Mouse (Mus musculus): ENCODE results near the gene Dvl1. TPM values are rescaled to one million over a fixed set of nuclear protein-coding genes. Genes with fewer than 3 reads are reported as not detected.

Gene Dvl1
- polyA plus RNA-seq, 1 experiment from 2014 or later, result 10.9 TPM

DNA sequence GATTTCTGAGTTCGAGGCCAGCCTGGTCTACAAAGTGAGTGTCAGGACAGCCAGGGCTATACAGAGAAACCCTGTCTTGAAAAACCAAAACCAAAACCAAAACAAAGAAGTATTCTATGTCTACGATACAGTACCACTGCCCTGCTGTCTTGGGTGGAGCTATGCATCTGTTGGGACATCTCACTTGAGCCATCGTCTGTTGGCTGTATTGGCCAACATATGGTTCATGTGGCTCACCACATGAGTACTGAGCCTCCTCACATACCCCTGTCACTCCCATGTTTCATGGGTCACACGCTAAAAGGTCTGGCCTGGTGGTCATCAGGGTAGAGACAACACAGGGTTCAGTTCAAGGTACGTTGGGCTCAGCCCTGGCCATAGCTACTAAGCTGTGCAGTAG, 39.1 kb downstream of the Dvl1 start:
- H3K36me3 ChIP-seq (ENCODE audit: control insufficient read depth, insufficient read depth, low read length), result peaks cover 58% of the 10 kb centered on the region
- no peak overlapping the region for H3K9ac ChIP-seq (ENCODE audit: low read length)
- no peaks in the 10 kb centered on the region for H3K27me3 ChIP-seq (ENCODE audit: control insufficient read depth, insufficient read depth, low read length)
- no peak overlapping the region for H3K27ac ChIP-seq (replicated peaks in 1 of 2; ENCODE audit: control insufficient read depth in 1 of 2, insufficient read depth in 1 of 2, low read depth in 2 of 2, low read length in 2 of 2)
- ATAC-seq (ENCODE audit: insufficient number of reproducible peaks, insufficient read depth, low FRiP score, low read depth), result no peak
- no peak overlapping the region for H3K4me3 ChIP-seq (ENCODE audit: control insufficient read depth in 1 of 2, insufficient read depth in 1 of 2, low read depth in 1 of 2, low read length in 2 of 2)
- H3K4me2 ChIP-seq (ENCODE audit: low read length), result no peak overlapping the region
- peaks cover 7 to 15% of the 10 kb centered on the region in 2 experiments for H3K4me1 ChIP-seq (ENCODE audit: control insufficient read depth in 2 of 2, insufficient read depth in 2 of 2, low read length in 2 of 2)
- H3K9me3 ChIP-seq (ENCODE audit: control insufficient read depth, low read length), result no peaks in the 10 kb centered on the region
- WGBS, result 86% methylated on average over 5 of the region's 5 CpGs

DNA sequence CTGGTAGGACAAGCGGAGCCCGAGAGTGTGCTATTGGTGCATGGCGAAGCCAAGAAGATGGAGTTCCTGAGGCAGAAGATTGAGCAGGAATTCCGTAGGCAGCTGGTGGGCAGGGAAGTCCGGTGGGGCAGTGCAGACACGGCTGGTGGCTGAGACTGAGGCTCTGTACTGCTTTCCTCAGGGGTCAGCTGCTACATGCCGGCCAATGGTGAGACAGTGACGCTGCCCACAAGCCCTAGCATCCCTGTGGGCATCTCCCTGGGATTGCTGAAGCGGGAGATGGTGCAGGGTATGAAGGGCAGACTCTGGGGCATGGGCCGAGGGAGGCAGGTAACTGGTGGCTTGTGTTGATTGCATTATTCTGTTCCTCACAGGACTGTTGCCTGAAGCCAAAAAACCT, 40.5 kb downstream of the Dvl1 start:
- Histone ChIP-seq H3K4me3 (ENCODE audit: control insufficient read depth in 1 of 2, insufficient read depth in 1 of 2, low read depth in 1 of 2, low read length in 2 of 2) (no peak overlapping the region), H3K4me1 (ENCODE audit: control insufficient read depth in 2 of 2, insufficient read depth in 2 of 2, low read length in 2 of 2) (peaks cover 7 to 16% of the 10 kb centered on the region in 2 experiments), H3K36me3 (ENCODE audit: control insufficient read depth, insufficient read depth, low read length) (peaks cover 58% of the 10 kb centered on the region), H3K4me2 (ENCODE audit: low read length) (no peak overlapping the region), H3K27me3 (ENCODE audit: control insufficient read depth, insufficient read depth, low read length) (no peaks in the 10 kb centered on the region), H3K27ac (replicated peaks in 1 of 2; ENCODE audit: control insufficient read depth in 1 of 2, insufficient read depth in 1 of 2, low read depth in 2 of 2, low read length in 2 of 2) (no peak overlapping the region), H3K9me3 (ENCODE audit: control insufficient read depth, low read length) (no peaks in the 10 kb centered on the region), H3K9ac (ENCODE audit: low read length) (no peak overlapping the region)
- WGBS, result 89% methylated on average over 10 of the region's 10 CpGs
- ATAC-seq (ENCODE audit: insufficient number of reproducible peaks, insufficient read depth, low FRiP score, low read depth), result no peak

GRCm38 (mm10) chr4:155888181-155888580, 41.0 kb downstream of the Dvl1 start:
- WGBS, result 92% methylated on average over 9 of the region's 9 CpGs
- H3K27ac ChIP-seq (replicated peaks in 1 of 2; ENCODE audit: control insufficient read depth in 1 of 2, insufficient read depth in 1 of 2, low read depth in 2 of 2, low read length in 2 of 2), result no peak overlapping the region
- no peak for ATAC-seq (ENCODE audit: insufficient number of reproducible peaks, insufficient read depth, low FRiP score, low read depth)
- H3K9me3 ChIP-seq (ENCODE audit: control insufficient read depth, low read length), result no peaks in the 10 kb centered on the region
- peaks cover 9 to 21% of the 10 kb centered on the region in 2 experiments for H3K4me1 ChIP-seq (ENCODE audit: control insufficient read depth in 2 of 2, insufficient read depth in 2 of 2, low read length in 2 of 2)
- no peaks in the 10 kb centered on the region for H3K27me3 ChIP-seq (ENCODE audit: control insufficient read depth, insufficient read depth, low read length)
- no peak overlapping the region for H3K4me3 ChIP-seq (ENCODE audit: control insufficient read depth in 1 of 2, insufficient read depth in 1 of 2, low read depth in 1 of 2, low read length in 2 of 2)
- H3K4me2 ChIP-seq (ENCODE audit: low read length), result no peak overlapping the region
- no peak overlapping the region for H3K9ac ChIP-seq (ENCODE audit: low read length)
- H3K36me3 ChIP-seq (ENCODE audit: control insufficient read depth, insufficient read depth, low read length), result peaks cover 58% of the 10 kb centered on the region

- Histone ChIP-seq H3K9ac (ENCODE audit: low read length) (no peak overlapping the region), H3K27ac (replicated peaks in 1 of 2; ENCODE audit: control insufficient read depth in 1 of 2, insufficient read depth in 1 of 2, low read depth in 2 of 2, low read length in 2 of 2) (no peak overlapping the region), H3K4me1 (ENCODE audit: control insufficient read depth in 2 of 2, insufficient read depth in 2 of 2, low read length in 2 of 2) (peaks cover 12 to 28% of the 10 kb centered on the region in 2 experiments), H3K4me2 (ENCODE audit: low read length) (no peak overlapping the region), H3K9me3 (ENCODE audit: control insufficient read depth, low read length) (no peaks in the 10 kb centered on the region), H3K4me3 (ENCODE audit: control insufficient read depth in 1 of 2, insufficient read depth in 1 of 2, low read depth in 1 of 2, low read length in 2 of 2) (no peak overlapping the region), H3K27me3 (ENCODE audit: control insufficient read depth, insufficient read depth, low read length) (no peaks in the 10 kb centered on the region), H3K36me3 (ENCODE audit: control insufficient read depth, insufficient read depth, low read length) (peaks cover 53% of the 10 kb centered on the region)
- no peak for ATAC-seq (ENCODE audit: insufficient number of reproducible peaks, insufficient read depth, low FRiP score, low read depth)
- WGBS, result 79% methylated on average over 5 of the region's 5 CpGs
Observed at GRCm38 (mm10) chr4:155889316-155889715, 42.1 kb downstream of the Dvl1 start.

DNA sequence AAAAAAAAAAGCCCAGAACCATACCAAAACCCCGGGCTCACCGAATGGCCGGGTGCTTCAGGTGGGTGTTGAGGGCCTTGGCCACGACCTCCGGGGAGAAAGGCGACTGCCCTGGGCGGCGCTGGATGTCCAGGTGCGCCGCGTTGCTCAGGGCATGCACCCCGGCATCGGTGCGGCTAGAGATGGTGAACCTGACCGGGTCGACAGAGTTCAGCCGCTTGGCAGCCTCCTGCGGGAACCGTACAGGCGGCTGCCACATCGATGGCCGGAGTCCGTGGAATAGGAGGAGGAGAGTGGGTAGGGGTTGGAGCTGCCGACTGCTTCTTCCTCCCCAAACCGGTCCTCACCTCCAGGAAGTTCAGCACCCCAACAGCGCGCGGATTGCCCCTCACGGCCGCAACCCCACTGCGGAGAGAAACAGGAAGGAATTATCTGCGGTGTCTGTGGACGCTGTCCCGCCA, 43.8 kb downstream of the Dvl1 start:
- WGBS, result under 1% methylated on average over 34 of the region's 34 CpGs
- Histone ChIP-seq H3K27ac (replicated peaks in 1 of 2; ENCODE audit: control insufficient read depth in 1 of 2, insufficient read depth in 1 of 2, low read depth in 2 of 2, low read length in 2 of 2) (no peak overlapping the region), H3K27me3 (ENCODE audit: control insufficient read depth, insufficient read depth, low read length) (no peaks in the 10 kb centered on the region), H3K9ac (ENCODE audit: low read length) (peak overlapping the region; percentile 90), H3K4me1 (ENCODE audit: control insufficient read depth in 2 of 2, insufficient read depth in 2 of 2, low read length in 2 of 2) (peaks cover 20 to 40% of the 10 kb centered on the region in 2 experiments), H3K4me2 (ENCODE audit: low read length) (peak overlapping the region; percentile 99), H3K4me3 (ENCODE audit: control insufficient read depth in 1 of 2, insufficient read depth in 1 of 2, low read depth in 1 of 2, low read length in 2 of 2) (peak overlapping the region; percentile 72 to 91), H3K36me3 (ENCODE audit: control insufficient read depth, insufficient read depth, low read length) (peaks cover 41% of the 10 kb centered on the region), H3K9me3 (ENCODE audit: control insufficient read depth, low read length) (no peaks in the 10 kb centered on the region)
- ATAC-seq (ENCODE audit: insufficient number of reproducible peaks, insufficient read depth, low FRiP score, low read depth), result no peak

DNA sequence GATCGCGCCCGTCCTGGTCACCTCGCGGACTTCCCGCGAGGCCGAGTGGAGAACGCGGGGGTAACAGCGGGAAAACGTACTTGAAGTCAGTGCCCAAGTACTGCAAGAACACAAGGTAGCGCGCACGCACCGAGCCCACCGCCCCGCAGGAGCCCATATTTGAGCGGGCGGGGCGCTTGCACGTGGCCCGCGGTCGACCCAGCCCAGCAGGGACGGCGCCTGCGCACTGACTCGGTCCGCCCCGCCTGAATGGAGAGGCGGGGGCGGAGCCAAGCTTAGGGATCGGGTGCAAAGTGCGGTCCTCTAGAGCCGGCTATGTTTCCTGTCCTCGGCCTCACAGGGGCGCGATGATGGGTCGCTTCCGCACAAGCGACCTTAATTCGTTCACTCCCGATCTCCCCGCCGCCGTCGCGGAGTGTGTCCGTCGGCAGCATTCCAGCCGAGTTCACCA, 44.4 kb downstream of the Dvl1 start, which contains the start of the genes Pusl1 and Acap3:
TSS of gene Pusl1 (minus strand) at position 231 of the 451 bp plus-strand sequence.
TSS of gene Acap3 (plus strand) at position 272 of the 451 bp plus-strand sequence.
- under 1% methylated on average over 52 of the region's 52 CpGs for WGBS
- Histone ChIP-seq H3K4me2 (ENCODE audit: low read length) (peak within 1 kb of the TSS; percentile 99), H3K9ac (ENCODE audit: low read length) (peak within 1 kb of the TSS; percentile 90), H3K9me3 (ENCODE audit: control insufficient read depth, low read length) (no peaks in the 10 kb centered on the region), H3K27ac (replicated peaks in 1 of 2; ENCODE audit: control insufficient read depth in 1 of 2, insufficient read depth in 1 of 2, low read depth in 2 of 2, low read length in 2 of 2) (peak within 1 kb of the TSS; percentile 94 to 99), H3K27me3 (ENCODE audit: control insufficient read depth, insufficient read depth, low read length) (no peaks in the 10 kb centered on the region), H3K4me3 (ENCODE audit: control insufficient read depth in 1 of 2, insufficient read depth in 1 of 2, low read depth in 1 of 2, low read length in 2 of 2) (peak within 1 kb of the TSS; percentile 72 to 91), H3K4me1 (ENCODE audit: control insufficient read depth in 2 of 2, insufficient read depth in 2 of 2, low read length in 2 of 2) (peaks cover 20 to 40% of the 10 kb centered on the region in 2 experiments), H3K36me3 (ENCODE audit: control insufficient read depth, insufficient read depth, low read length) (peaks cover 38% of the 10 kb centered on the region)
- peak; percentile 86 for ATAC-seq (ENCODE audit: insufficient number of reproducible peaks, insufficient read depth, low FRiP score, low read depth)

DNA sequence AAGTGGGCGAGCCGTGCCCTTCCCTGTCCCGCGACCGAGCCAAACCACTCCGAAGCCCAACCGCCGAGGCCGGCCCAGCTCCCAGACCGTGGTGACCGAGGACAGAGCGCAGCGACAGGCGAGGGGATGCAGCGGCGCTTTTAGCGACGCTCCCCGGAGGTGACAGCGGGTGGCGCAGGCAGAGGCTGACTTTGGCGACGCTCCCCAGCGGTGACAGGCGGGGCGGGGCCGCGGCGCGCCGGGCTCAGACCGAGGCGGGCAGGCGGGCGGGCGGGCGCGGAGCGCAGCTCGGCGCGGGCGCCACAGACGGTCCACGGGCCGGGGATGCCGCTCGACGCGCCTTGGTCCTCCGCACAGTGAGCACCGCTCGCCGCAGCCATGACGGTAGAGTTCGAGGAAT, 44.8 kb downstream of the Dvl1 start:
- H3K4me1 ChIP-seq (ENCODE audit: control insufficient read depth in 2 of 2, insufficient read depth in 2 of 2, low read length in 2 of 2), result peaks cover 20 to 40% of the 10 kb centered on the region in 2 experiments
- under 1% methylated on average over 40 of the region's 56 CpGs for WGBS
- no peaks in the 10 kb centered on the region for H3K27me3 ChIP-seq (ENCODE audit: control insufficient read depth, insufficient read depth, low read length)
- no peaks in the 10 kb centered on the region for H3K9me3 ChIP-seq (ENCODE audit: control insufficient read depth, low read length)
- peak overlapping the region; percentile 94 to 99 for H3K27ac ChIP-seq (replicated peaks in 1 of 2; ENCODE audit: control insufficient read depth in 1 of 2, insufficient read depth in 1 of 2, low read depth in 2 of 2, low read length in 2 of 2)
- ATAC-seq (ENCODE audit: insufficient number of reproducible peaks, insufficient read depth, low FRiP score, low read depth), result peak; percentile 87
- peaks cover 38% of the 10 kb centered on the region for H3K36me3 ChIP-seq (ENCODE audit: control insufficient read depth, insufficient read depth, low read length)
- peak overlapping the region; percentile 90 for H3K9ac ChIP-seq (ENCODE audit: low read length)
- H3K4me2 ChIP-seq (ENCODE audit: low read length), result peak overlapping the region; percentile 99
- H3K4me3 ChIP-seq (ENCODE audit: control insufficient read depth in 1 of 2, insufficient read depth in 1 of 2, low read depth in 1 of 2, low read length in 2 of 2), result peak overlapping the region; percentile 72 to 91
